Mouse (Mus musculus): Measurements from ENCODE around the gene Akirin2.
"Not testable (repeated sequence)": the region's sequence is repeated elsewhere in the genome, so short reads cannot be mapped to it uniquely, and the experiment has no call there.

Akirin2 gene

DNA sequence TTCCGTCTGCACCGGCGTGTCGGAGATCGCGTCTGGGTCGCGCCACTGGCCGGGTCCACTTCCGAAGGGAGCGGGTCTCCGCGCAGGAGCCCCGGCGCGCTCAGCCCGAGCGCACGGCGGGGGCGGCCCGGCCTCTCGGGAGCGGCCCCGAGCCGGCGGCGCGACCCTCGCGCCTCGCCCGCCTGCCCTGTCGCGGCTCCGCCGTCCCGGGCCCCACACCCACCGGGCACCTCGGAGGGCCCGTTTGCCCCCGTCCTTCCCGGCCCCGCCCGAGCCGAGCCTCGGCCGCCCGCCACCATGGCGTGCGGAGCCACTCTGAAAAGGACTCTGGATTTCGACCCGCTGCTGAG, at the start of gene Akirin2:
Gene Akirin2 (plus strand): TSS at position 190 of the 350 bp plus-strand sequence.
- peak; percentile 3 for DNase-seq (ENCODE audit: low read depth, low spot score)

DNA sequence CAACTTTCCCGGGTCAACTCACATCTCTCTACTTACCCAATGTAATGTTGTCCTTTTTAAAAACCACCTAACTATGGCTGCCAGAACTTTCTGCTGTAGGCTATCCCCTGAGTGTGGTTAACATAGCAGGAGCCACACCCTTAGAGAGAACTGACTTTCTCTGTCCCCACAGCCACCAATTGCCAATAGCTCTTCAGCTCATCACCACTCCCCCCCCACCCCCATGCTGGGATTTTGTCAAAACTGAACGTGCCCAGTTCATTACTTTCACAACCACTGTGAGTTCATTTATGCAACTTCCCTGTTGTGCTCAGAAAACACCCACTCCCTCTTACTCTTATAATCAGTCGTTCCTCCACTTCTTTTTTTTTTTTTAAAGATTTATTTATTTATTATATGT, 40.4 kb upstream of the Akirin2 start:
- DNase-seq (ENCODE audit: low read depth, low spot score): no peak

DNA sequence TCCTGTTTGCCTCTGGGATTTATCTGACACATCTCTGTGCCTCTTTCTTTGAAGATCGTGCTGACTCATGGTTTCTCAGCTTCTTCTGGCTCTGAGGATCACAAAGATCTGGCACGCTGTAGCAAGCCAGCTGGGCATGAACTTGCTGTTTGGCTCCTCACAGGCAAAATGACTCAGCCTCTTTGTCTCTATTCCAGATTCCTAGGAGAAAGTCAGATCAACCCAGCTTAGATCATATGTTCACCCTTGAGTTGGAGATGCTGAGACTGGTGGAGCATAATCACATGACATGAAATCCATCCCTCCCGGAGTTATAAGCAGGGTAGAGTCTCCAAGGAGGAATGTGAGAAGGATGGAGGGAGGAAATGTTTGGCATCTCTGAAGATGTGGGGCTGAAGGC, 27.9 kb upstream of the Akirin2 start:
- no peak for DNase-seq (ENCODE audit: low read depth, low spot score)

DNA sequence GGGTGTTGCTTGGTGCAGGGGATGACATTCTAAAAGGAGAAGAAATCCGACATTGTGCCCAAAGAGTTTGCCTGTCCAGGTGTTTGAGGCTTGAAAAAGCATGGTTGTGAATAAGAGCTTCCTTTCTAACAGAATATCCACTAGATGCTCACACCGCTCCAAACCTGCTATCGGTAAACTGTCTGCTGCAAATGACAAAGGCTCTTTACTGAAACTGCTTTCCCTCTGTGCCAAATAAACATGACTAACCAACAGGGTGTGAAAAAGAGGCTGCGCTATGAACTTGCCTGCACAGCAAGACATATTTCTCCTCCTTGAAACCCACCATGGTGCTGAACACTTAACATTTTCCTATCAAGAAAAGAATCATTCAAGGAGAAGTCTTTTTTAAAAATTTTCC, 27.2 kb upstream of the Akirin2 start:
- no peak for DNase-seq (ENCODE audit: low read depth, low spot score)

DNA sequence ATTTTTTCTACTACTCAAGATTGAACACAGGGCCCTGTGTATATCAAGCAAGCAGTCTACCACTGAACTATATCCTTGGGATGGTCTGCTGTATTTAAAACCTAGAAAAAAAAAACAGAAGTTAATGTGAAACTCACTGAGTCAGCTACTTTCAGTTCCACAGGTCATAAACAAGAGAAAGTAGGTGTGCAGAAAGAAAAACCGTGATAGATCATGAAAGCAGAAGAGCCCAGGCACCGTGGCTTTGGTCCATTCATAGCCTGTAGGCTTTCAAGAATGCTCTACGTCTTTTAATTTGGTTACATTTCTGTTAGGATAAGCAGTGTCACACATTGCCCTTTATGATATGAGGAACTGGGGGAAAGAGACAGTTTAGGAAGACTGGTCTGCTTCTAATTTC, 24.0 kb upstream of the Akirin2 start:
- no peak for DNase-seq (ENCODE audit: low read depth, low spot score)

DNA sequence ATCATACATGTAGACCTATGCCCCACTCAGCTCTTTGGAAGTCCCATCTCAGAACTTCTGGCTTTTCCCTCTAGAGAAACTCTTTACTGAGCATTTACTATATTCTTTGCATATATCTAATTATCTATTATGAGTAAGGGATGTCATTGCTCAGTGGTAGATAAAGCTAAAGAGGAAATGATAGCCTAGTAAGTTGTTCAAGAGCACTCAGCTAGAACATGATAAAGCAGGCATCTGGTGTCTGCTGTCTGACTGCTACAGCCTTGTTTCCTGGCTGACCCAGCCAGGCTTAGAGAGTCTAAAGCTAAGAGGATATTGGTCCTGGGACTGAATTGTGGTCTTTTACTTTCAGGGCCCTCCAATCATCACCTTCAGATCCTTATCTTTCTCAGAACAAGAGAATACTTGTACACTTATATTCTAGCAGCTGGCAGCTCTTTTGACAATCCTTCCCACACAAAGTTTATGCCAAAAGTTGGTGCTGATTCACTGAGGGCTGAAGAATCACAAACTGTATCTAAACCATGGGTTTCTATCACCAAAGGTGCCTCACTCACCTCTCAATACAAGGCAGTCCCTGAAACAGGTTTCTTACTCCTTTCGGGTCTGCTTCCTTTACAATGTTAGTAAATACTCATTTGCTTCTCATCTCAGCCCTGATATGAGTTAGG, 22.2 kb upstream of the Akirin2 start:
- no peak for DNase-seq (ENCODE audit: low read depth, low spot score)

DNA sequence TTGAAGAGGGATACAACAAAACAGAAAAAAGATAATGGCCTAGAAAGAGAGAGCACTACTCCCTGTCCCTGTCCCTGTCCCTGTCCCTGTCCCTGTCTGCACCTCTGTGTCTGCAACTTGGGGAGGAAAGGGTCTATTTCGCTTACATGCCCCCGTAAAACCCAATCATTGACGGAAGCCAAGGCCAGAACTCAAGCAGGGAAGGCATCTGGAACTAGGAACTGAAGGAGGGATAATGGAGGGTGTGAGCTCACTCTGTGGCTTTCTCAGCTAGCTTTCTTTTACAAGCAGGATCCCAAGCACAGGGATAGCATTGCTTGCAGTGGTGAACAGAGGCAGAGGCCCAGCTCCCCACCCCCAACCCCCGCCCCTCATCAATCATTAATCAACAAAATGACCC, 21.4 kb upstream of the Akirin2 start:
- DNase-seq (ENCODE audit: low read depth, low spot score): no peak

DNA sequence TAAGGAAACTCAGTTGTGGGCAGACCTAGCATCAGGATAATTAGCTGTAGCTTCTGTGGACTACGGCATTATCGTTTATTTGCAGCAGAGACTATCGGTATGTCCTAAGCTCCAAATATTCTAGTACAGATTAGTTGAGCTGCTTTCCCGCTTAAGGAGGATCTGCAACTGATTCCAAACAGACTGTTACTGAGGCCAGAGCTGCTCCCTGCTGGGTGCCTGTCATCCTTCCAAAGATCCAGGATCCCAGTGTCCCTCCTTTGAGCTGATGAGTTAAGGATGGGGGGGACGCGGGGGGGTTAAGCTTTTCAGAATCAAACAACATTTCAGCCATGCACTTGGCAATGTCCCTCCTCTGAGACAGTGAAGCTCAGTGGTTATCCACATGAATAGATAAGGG, 20.8 kb upstream of the Akirin2 start:
- DNase-seq (ENCODE audit: low read depth, low spot score): no peak

DNA sequence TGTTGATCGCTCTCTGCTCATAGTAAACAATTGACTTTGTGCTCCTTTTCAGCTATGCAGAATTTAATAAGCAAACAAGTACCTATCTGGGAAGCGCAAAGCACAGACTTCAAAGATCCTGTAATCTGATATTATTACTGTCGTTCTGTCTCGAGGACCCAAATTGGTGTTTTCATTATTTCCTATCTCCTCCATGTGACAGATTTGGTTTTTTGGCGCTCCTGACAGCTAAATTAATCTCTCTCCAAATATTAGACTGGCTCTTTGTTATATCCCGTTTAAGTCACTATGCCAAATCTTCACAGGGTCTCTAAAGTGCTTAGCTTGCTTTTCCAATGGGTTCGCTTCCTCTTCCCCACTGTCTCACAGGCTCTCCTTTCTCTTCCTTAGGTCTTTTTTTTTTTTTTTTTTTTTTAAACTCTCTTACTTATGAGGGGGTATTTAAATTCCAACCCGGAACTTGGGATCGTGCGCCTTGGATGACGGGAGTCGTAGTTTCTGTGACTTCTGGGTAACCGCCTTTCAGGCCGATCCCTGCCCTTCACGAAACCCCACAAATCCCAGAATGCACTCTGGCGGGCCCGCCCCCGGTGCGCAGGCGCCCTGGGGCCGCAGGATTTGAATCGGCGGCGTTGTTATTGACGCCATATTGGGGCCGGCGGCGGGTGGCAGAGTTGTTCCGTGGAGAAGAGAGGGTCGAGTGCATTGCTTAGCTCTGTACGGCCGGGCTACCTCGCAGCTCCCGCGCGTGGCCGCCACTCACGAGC, 573 bp upstream of the Akirin2 start:
- DNase-seq (ENCODE audit: low read depth, low spot score): peak; percentile 94

DNA sequence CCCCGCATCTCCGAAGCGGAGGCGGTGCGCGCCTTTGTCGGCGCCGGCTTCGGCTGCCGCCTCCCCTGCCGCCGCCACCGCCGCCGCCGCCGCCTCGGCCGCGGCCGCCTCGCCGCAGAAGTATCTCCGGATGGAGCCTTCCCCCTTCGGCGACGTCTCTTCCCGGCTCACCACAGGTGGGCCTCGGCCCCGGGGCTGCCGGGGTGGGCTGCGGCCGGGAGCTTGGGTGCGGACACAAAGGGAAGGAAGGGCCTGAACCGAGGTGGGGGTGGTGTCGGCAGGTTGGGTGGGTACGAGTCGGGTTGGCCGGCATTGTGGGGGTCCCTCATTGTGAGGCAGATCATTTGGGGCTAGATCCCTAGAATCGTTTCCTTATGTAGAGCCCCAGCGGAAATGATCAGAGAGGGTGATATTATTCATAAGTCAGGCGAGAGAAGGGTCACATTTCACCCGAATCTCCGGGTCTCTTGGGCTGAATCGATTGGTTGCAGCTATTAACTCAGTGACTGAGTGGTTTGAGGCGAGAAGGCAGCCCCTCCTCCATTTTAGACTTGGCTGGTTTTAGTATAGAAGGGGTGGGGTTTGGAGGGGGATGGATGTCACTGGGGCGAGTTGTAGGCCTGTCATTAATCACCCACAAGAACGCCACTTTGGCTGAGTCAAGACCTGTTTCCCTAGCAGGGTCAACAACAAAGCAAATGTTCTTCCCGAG, 517 bp downstream of the Akirin2 start:
- DNase-seq (ENCODE audit: low read depth, low spot score): peak; percentile 71

DNA sequence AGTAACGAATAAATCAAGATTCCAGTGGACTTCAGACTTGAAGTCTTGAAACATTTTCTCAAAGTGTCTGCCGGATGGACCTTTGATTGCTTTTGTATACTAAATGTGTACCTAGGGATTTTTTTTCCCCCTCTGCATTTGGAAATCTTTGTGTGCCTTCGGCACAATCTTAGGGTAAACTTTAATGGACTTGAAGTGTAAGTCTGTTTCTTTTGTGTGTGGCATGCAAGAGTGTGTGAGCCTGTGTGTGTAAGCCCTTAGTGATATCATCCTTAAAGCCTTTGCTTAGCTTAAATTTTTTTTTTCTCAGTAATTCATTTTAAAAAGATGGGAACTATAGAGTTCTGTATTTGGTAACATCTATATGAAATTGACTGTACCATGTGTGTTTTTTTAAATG, 1.2 kb downstream of the Akirin2 start:
- DNase-seq (ENCODE audit: low read depth, low spot score): no peak

DNA sequence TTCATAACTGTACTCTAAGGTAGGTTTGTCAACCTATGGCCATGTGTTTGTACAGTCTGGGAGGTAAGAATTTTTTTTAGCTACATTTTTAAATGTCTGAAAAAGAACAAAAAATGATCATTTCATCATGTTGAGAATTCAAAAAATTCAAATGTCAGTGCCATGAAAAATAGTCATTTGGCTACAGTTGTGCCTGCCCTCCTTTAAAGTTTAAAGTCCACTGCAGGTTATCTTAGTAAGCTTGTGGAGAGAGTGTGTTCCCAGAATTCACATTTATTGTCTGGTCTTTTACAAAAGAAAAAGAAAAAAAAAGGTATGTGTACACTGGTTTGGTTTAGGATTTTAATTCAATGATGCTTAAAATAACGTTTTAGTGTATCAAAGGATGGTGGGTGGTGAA, 3.9 kb downstream of the Akirin2 start:
- DNase-seq (ENCODE audit: low read depth, low spot score): no peak

DNA sequence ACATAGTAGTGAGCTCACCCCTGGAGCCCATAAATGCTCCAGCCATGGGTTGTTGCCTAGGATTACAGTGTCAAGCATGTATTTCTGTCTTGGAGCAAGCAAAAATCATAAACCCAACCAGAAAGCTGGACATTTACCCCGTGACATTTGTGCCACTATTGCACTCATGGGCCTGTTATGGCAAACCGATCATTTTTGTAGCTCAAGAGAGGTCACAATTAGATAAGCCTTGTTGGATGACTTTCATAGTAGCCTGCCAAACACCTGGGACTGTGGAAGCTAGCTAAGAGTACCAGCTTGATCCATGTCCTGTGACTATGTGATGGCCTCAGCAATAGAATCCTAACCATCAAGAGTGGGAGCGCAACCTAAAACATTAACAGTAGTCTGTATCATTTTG, 4.9 kb downstream of the Akirin2 start:
- DNase-seq (ENCODE audit: low read depth, low spot score): no peak

DNA sequence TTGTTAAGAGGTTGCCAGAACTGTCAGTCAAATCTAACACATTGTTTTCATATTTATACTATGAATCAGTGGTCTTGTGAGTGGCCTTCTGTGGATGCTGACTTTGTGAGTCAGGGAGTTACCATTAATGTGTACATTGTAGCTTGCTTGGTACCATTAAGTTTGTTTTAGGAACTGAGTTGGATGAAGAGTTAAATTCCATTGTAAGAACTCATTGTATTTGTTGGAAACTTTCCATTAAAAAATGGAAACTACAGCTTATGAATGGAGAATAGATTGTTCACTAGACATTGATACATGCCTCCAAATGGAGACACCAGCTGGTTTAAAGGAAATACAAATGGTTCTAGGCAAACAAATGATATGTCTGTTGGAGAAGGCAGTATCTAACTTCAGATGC, 5.4 kb downstream of the Akirin2 start:
- DNase-seq (ENCODE audit: low read depth, low spot score): no peak

DNA sequence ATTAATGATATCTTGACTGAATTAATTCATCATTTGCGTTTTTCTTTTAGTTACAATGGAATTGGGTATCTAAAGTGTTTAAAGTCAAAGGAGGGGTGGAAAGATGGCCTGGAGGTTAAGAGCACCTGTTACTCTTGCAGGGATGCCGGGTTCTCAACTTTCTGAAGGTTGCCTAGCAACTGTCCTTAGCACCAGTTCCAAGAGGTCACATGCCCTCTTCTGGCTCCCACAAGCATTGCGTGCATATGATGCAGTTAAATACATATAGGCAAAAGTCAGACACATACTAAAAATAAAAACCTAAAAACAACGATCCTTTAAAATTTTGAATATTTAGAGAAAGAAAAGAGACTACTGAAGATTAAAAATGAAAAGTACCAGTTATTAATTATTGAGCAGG, 10.2 kb downstream of the Akirin2 start:
- DNase-seq (ENCODE audit: low read depth, low spot score): peak; percentile 22

DNA sequence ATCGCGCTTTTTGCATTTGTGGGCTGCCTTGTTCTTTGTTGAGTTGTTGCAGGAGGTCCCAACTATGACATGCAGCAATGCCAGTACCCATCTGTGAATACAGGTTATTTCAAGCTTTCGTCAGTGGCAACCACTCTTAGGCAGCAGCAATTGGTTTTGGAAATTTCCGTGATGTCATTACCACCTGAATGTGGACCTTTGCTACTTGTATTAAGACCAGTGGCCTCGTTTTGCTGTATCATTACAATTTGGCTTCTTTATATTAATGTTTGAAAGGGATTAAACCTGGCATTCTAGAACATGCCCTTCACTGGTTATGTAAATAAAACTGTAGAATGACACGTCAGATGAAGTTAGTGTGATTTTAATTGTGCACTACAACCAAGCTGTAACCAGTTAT, 15.5 kb downstream of the Akirin2 start:
- DNase-seq (ENCODE audit: low read depth, low spot score): no peak

DNA sequence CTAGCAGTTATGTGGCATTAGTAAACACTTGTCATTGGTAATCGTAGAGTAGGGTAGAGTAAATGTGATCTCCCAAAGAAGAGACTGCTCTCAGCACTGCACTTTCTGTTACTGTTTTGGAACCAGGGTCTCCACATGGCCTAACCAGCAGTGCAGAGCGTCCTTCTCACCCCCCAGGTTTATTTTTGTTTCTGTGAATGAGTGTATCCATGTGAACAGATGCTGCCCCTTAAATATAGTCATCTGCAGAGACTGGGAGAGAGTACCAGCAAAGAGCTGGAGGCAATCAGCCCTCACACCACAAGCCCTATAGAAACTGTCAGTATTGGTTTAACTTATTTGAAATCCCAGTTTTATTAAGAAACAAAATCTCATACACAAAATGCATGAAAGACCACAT, 22.1 kb downstream of the Akirin2 start:
- DNase-seq (ENCODE audit: low read depth, low spot score): no peak

DNA sequence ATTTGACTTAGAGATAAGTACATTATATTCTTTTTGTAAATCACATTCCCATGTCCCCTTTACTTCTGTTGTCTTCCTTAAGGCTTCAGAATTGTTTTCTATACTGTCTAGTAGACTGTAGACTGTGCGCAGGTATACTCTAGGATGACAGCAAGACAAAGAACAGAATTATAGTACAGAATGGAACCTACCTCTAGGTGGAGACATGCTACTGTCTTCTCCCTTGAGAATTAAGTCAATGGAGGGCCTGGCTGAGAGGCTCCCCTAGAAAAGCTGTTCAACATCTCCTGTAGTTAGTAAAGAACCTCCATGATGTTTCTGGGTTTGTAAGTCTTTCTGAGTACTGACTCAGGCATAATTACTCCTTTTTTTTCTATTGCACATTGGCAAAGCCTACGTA, 26.3 kb downstream of the Akirin2 start:
- DNase-seq (ENCODE audit: low read depth, low spot score): no peak

DNA sequence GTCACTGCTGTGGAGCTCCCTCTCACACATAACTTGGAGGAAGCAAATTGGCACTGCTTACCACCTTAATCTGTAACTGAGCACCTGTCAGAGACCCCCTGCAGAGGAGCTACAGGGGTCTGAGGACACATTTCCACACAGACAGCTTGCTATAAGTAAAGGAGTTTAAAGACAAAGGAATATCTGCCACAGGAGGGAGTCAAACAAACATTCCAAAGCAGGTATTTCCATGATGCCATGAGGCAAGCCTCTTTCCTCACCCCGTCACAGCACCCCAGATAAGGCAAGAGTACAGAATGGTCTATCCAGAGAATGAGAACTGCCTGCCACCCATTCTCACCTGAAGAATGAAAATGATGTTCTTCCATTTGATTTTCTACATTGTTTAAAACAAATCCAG, 28.5 kb downstream of the Akirin2 start:
- no peak for DNase-seq (ENCODE audit: low read depth, low spot score)

DNA sequence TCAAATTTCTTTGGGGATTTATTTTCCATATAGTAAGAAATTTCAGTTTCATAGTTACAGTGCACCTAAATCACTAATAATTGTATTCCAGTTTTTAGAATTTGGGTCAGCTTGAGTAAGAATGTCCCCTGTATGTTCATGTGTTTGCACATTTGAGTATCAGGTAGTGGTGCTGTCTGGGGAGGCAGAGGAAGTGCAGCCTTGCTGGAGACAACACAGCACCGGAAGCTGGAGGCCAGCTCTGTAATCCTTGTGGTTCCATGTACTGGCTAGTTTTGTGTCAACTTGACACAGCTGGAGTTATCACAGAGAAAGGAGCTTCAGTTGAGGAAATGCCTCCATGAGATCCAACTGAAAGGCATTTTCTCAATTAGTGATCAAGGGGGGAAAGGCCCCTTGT, 30.8 kb downstream of the Akirin2 start:
- not testable (repeated sequence) for DNase-seq (ENCODE audit: low read depth, low spot score)

DNA sequence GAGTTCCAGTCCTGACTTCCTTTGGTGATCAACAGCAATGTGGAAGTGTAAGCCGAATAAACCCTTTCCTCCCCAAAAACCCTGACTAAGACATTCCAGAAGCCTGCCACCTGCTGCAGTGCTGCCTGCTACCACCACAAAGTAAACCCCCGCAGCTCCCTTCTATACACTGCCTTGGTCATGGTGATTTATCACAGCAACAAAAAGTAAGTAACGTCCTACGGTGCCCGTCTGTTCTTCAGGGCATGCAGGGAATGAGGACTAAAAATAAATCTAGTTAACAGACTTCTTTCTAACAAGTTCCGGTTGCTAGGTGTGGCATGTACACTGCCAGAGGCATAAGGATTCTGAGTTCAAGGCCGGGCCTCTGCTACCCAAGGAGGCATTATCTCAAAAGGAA, 31.3 kb downstream of the Akirin2 start:
- no peak for DNase-seq (ENCODE audit: low read depth, low spot score)

DNA sequence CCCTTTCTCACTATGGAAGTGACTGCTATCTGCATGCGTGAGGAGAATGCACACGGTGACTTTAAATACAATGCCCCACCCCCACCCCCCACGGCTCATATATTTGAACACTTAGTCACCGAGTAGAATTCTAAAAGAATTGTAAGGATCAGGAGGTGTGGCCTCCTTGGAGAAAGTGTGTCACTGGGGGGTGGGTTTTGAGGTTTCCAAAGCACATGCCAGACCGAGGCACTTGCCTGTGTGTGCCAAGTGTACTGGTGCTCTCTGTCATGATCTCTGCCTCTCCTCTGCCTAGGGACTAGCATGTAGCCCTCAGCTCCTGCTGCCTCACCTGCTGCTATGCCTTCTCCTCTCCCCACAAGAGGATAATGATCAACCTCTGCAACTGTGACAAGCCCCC, 31.7 kb downstream of the Akirin2 start:
- DNase-seq (ENCODE audit: low read depth, low spot score): no peak

DNA sequence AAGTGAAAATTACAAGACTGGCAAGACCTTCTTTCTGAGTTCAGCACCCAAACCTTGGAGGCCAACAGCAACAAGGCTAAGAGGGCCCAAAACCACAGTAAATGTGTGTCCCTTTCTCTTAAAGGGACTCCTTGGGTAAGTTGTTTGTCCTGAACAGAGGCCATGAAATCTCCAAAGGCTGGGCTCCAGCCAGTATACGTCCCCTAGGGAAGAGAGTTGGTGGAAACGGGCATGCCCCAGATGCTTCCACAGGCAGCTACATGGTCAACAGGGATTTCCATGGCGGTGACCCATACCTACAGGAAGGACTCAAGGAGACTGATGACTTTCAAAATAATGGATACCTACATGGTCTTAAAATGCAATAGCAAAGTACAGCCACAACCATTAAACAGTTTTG, 32.7 kb downstream of the Akirin2 start:
- DNase-seq (ENCODE audit: low read depth, low spot score): no peak

All from embryo, embryonic 11.5 days (tissue).